Mouse (Mus musculus): ENCODE data around the gene Ptgr1. TPM values are rescaled to one million over a fixed set of nuclear protein-coding genes. Genes with fewer than 3 reads are reported as not detected.

Gene Ptgr1
- total RNA-seq, 2 experiments from 2014 or later, result 1.6 to 1.9 TPM

DNA sequence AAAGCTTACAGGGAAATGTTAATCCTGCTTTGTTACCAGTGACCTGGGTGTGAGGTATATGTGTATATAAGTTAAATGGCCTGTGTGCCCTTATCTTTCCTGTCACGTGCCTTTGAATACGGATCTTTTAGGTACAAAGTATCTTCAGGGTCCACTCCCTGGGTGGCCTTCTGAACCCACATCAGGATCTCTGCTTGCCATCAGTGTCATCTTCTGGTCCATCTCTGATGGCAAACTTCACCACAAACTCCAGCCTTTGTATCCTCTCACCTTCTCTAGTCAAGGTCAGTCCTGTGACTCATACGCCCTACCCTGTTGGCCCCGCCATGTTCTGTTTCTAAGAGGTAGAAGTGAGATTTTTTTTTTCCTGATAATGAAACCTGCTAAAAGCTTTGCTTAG is 7.8 kb upstream of the Ptgr1 start, which contains the start of gene Dnajc25:
TSS of gene Dnajc25 (plus strand) at position 301 of the 400 bp plus-strand sequence.
- intact Hi-C loops (cut with DNase I), result loop anchor here (10.0 kb wide), 1 partner anchor 140 kb away; no protein-coding TSS in a partner anchor
- DNase-seq, result no peak

DNA sequence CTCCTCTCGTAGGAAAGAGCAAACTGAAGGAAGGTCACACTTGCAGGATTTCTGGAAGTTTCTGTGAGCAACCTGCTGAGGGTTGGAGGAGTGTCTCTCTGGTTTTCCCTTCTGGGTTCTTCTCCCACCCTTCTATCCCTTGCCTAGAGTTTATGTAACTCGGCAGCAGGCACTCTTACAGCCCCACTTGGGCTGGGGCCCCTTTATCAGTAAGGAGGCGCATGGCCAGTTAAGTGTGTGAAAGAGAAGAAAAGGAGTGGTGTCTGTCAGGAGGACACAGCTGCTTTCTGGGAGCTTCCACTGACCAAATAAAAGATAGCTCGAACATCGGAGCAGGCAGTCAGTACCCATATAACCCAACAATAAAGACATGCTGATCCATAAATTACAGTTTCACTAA is 5.3 kb upstream of the Ptgr1 start:
- intact Hi-C loops (cut with DNase I), result loop anchor here (10.0 kb wide), 1 partner anchor 137 kb away; no protein-coding TSS in a partner anchor

DNA sequence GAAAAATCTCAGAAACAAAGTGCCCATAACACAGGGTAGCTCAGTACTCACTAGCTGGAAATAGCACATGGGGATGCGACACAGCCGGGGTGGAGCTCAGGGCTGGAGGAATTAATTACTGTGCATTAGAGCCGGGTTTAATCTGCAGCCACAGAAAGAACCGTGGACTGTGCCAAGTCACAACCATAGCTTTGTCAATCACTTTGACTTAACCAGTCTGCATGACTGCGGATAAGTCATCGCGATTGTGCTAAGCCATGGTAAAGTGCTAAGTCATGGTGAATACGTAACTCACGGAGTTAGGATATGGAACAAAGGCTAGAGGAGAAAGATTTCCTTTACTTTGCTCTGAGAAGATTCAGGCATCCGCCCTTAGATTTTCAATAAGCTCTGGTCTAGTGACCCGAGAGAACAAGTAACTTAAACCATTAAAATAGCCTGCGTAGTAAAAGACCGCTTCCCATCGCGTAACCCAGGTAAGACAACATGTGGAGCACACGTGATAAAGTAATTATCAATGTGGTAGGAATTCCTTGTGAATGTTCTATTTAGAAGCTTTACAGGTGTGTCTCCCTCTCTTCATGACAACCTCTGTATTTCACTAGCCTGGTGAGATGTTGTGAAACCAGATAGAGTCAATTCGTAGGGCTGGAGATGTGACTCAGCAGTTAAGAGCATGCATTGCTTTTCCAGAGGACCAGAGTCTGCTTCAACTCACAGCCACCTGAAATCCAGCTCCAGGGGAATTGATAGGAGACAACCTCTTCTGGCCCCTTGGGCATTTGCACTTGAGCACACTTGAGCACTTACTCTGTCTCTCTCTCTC is 3.9 kb upstream of the Ptgr1 start:
- intact Hi-C loops (cut with DNase I), result loop anchor here (10.0 kb wide), 1 partner anchor 136 kb away; no protein-coding TSS in a partner anchor
- DNase-seq, result no peak

More for the DNA sequence above, 5.3 kb upstream of the Ptgr1 start:
- DNase-seq, result no peak

DNA sequence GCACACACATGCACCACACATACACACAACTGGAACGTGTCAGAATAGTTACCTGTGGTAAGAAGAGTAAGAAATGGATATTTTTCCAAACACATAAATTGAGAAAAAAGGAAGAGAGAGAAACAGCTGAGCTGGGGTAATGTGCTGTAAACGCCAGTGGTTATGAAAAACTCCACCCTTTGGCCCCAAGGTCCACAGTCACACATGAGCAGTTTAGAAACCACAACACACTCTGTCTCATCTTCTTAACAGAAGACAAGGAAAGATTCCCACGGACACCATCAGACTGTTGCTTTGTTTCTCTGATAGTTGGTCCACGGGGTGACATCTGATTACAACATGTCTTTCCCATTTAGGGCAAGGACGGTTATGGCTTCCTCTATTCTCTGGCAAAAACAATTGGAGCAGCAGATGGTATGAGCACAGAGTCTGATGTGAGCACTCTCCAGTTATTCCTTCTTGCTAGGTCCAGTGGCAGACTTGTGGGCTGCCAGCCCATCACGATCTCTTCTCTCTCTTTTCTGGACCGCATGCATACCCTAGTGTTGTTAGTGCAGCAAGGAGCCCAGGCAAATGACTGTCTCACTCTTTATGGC is 2.5 kb upstream of the Ptgr1 start:
- intact Hi-C loops (cut with DNase I), result no loop called here

DNA sequence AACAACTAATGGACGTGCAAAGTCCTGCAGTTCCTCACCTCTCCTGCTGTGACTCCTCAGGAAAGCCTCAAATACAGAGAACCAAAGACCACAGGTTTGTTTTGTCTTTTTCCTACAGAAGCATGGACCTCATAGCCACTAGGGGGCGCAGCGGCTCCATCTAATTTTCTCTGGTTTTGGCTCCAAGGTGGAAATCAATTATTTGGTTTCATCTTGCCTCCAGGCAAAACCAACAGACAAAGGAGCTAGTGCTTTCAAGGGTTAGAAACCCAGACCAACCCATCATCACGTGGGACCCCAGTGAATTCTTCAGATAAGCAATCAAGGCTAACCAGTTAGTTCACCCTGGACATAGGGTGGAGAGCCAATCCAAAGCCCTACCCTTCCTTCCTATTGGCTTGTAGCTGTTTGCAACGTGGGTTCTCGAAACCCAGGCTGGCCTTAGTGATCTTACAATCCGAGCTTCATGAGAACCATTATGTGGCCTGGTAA is 1.7 kb downstream of the Ptgr1 start:
- intact Hi-C loops (cut with DNase I), result loop anchor here (2.0 kb wide), 1 partner anchor 14 kb away; no protein-coding TSS in a partner anchor
- peak; percentile 69 to 71 for DNase-seq

More for the DNA sequence above, 2.5 kb upstream of the Ptgr1 start:
- no peak for DNase-seq

DNA sequence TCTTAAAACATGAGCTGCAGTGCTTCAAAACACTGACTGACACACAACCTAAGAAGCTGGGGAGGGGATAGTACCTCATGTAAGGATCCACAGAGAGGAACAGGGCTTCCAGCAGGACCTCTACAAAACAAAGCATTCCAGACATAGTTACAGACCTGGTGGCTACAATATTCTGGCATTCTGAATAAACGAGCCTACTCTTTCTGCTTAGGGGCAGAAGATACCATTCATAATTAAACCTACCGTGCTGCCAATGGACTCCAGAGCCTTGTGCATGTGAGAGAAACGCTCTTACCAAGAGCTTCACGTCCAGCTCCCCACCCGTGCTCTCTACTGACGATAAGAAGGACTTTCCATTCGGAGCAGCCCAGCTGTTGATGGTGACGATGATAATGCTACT is 4.1 kb downstream of the Ptgr1 start:
- intact Hi-C loops (cut with DNase I), result no loop called here
- DNase-seq, result no peak

DNA sequence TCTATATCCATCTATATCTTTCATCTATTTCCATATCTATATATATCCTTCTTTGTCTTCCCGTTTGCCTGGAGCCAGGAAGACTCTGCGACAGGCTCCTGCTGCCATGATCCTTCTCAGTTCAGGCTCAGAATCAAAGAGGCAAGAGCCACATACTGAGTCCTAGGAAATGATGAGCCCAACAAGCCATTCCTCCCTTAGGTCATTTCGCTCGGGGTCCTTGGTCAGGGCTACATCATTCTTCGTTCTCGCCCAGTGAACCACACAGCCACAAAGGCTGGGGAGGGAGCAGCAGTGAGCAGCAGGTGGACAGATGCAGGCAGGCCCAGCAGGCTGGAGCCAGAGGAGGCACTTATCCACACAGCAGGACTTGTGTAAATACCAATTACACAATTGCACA is 5.5 kb downstream of the Ptgr1 start:
- intact Hi-C loops (cut with DNase I), result no loop called here

DNA sequence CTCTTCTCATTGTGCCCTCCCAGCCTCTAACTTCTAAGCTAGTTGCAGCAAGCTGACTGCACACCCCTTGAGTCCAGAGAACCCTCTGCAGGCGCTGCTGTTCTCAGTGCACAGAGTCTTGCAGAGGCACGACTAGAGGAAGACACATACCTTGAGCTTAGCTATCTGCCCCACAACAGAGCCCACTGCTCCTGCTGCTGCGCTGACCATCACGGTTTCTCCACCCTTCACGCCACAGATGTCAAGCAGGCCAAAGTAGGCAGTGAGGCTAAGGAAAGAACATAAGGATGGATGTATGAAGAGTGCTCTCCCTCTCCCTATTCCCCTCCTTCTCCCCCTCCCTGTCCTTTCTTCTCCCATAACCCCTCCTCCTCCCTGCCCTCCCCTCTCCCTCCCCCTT is 11.2 kb downstream of the Ptgr1 start:
- intact Hi-C loops (cut with DNase I), result no loop called here
- no peak for DNase-seq

More for the DNA sequence above, 5.5 kb downstream of the Ptgr1 start:
- no peak for DNase-seq

DNA sequence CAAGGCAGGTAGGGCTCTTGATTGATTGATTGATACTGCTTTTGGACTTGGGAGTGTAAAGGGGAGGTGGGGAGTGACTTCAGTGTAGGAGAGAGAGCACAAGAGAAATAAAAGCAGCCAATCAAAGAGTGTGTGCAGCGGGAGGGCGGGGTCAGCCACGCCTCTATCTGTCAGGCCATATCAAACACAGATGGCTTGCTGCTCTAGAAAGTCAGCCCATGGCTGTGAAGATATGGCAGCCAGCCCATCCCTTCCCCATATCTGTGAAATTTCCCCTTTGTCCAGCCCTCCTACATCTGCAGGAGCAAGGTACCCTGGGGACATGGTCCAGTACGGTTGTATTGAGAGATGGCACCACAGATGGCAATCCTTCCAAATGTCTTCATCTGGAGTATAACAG is 16.2 kb downstream of the Ptgr1 start:
- intact Hi-C loops (cut with DNase I), result no loop called here
- DNase-seq, result no peak

DNA sequence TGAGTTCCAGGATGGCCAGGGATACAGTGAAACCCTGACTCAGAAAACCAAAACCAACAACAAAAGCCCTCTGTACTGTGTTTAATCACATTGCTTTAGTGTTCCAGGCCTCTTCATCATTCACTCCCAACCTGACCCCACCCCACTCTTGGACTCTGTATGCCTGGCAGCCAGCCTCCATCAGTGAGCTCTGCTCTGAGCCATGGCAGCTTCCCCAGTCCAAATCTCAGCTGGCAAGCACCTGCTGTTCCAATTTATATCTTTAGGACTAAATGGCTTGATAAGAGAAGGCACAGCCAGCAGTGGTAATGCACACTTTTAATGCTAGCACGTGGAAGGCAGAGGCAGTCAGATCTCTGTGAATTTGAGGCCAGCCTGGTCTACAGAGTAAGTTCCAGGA is 21.8 kb downstream of the Ptgr1 start:
- intact Hi-C loops (cut with DNase I), result no loop called here

DNA sequence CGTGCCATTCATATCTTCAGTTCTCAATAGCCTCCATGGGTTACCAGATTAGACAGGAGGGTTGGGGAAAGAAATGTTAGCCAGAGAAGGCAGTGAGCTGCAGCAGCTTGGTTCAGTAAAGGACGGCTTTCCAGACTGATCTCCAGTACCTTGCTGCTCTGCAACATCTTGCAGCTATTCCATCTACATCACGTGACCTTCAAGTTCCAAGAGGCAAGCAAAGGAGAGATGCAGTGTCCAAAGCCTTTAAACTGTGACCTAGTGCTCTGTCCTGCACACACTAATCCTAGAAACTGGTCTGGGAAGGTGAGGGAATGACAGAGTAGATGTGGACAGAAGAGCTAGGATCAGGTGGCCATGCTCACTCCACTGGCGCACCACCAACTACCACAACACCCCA is 23.6 kb downstream of the Ptgr1 start:
- intact Hi-C loops (cut with DNase I), result loop anchor here (5.0 kb wide), 1 partner anchor 806 kb away; no protein-coding TSS in a partner anchor
- DNase-seq, result no peak

More for the DNA sequence above, 21.8 kb downstream of the Ptgr1 start:
- DNase-seq, result no peak

DNA sequence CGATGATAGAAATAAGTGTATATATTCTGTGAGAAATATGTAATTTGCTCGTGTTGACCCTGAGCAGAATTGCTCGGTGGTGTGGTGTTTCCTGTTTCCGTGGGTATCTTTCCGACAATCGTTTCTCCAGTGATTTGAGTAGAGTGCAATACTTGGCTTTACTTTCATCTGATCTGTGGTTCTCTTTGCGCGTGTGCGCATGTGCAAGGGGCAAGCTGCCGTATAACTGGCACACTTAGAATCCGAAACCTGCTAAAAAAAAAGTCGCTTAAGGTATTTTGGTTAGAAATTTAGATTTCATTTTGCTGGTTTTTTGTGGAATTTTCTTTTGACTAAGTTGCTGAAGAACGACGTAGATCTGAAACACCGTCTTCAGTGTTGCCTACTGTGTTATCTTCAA is 25.2 kb downstream of the Ptgr1 start:
- DNase-seq, result no peak
- intact Hi-C loops (cut with DNase I), result loop anchor here (5.0 kb wide), 1 partner anchor 804 kb away; no protein-coding TSS in a partner anchor

DNA sequence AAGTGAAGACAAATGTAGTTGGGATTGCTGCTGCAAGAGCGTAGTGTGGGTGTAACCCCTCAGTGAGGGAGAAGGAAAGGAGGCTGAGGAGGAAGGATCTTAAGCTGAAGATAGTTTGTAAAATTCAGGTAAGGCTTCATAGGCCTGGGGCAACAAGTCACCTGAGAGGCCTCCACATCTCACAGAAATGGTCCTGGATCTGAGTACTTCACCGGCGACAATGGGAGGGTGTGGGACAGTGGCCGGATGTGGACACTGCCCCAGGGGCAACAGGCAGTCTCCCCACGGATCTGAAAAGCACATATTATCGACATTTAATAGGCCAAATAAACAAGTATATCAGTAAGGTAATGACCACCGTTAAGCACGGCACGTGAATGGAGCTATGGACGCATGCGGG is 34.3 kb downstream of the Ptgr1 start:
- no peak for DNase-seq
- intact Hi-C loops (cut with DNase I), result no loop called here

DNA sequence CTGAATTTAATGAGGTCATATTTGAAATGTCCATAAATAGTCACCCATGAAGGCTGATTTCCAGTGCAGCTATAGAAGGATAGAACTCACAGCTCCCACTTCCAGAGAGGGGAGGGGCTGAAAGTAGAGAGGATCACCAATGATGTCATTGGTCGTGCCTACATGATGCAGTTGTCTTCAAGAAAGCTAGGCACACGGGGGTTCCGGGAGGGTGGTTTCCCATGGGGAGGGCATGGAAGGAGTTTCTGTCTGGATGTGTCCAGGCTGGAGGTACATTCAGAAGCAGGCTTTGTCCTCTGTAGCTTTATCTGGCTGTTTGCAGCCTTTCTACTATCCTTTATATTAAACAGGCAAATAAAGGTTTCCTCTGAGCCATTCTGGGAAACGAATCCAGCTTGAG is 38.5 kb downstream of the Ptgr1 start:
- intact Hi-C loops (cut with DNase I), result no loop called here
- DNase-seq, result no peak

DNA sequence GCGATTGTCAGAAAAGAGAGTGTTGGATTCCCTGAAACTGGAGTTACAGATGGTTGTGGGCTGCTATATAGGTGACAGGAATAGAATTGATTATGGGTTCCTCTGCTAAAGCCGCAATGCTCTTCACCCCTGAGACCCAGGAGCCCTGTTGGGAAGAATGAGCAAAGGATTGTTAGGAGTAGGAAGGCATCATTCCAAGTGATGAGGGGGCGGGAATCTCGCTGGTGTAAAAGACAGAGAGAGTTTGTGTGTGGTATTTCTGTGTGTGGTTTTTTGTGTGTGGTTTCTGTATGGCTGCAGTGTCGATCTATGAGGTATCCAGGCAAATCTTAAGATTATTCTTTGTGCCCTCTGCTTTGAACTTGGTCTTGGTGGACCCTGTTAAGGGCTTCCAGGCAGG is 42.2 kb downstream of the Ptgr1 start:
- intact Hi-C loops (cut with DNase I), result no loop called here
- DNase-seq, result no peak

DNA sequence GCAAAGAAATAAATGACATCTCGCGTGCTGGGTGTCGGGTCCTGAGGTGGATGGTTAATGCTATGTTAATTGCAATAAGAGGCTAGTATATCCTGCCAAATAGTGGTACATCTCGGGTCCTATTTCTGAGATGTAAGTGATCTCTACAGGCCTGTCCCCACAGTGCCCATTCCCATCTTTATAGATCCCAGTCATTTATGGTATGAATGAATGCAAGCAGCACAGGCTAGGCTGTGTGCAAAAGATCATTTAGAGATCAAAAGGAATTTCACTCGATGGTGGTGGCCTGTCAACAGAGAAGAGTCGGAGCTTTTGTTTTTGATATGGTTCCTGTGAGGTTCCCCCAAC is 42.7 kb downstream of the Ptgr1 start:
- DNase-seq, result no peak
- intact Hi-C loops (cut with DNase I), result no loop called here

DNA sequence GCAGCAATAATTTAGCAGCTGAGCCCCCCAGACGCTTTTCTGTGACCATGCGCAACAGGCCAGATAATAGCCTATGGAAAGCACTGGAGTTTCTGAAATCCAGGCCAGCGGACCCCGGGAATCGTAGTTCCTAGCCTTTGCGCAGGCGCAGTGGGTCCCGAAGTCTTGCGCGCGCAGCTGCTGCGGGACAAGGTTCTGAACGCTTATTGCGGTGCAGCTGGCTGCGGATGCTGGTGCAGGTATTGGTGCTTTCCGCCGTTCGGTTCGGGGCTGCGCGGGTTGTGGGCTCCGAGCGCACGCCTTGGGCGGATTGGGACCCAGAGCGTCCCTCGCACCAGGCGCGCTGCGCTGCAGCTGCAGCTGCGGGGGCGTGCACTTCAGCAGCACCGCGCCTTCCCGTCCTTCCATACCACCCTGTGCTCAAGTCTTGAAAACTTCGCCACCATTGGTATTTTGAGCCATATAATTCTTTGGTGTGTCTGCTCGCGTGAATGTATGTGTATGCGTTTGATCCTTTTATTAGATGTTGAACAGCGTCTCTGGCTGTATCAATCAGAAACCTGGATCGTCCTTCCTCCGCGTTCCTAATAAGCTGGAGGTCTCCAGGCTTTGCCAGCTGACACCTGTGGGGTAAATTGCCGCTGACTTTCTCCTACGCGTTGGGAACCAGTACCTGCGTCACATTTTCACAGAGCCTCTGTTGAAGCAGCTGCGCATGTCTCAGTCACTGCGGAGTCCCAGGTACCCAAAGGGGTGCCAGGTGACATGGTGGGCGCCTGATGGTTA is 43.3 kb downstream of the Ptgr1 start, which contains the start of gene Zkscan16:
TSS of gene Zkscan16 (plus strand) at position 209 of the 786 bp plus-strand sequence.
- intact Hi-C loops (cut with DNase I), result no loop called here
- peak; percentile 60 to 73 for DNase-seq

DNA sequence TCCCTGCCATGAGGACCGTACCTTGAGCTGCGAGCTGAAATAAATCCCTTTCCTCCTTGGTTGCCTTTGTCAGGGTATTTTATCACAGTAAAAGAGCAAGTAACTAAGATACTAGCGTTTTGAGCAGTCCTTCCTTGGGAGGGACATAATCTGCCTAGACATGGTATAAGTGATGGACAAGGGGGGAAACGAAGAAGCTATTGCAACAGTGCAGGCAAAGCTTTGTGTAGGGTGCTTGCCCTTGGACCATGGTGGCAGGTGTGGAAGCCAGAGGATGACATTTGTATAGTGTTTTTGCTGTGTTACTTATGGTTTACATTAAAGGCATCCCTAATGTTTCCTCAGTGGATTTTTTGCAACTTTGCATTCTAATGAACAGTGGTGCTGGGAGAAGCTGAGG is 44.0 kb downstream of the Ptgr1 start:
- intact Hi-C loops (cut with DNase I), result no loop called here
- no peak for DNase-seq

DNA sequence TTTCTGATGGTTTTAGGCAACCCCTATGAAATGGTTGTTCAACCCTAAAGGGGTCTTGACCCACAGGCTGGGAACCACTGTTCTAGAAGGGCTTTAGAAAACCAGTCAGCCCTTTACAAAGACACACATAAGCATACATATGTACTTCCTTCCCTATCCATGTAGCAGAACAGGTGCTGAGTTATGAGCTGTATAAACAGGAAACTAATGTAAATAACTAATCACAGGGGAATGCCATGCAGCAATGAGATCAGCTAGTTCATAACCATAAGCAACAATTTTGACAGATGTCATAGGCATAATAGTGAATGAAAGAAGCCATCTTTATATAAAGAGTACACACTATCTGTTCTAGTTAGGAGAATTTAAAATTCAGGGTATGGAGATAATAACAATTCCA is 45.3 kb downstream of the Ptgr1 start:
- no peak for DNase-seq
- intact Hi-C loops (cut with DNase I), result no loop called here

DNA sequence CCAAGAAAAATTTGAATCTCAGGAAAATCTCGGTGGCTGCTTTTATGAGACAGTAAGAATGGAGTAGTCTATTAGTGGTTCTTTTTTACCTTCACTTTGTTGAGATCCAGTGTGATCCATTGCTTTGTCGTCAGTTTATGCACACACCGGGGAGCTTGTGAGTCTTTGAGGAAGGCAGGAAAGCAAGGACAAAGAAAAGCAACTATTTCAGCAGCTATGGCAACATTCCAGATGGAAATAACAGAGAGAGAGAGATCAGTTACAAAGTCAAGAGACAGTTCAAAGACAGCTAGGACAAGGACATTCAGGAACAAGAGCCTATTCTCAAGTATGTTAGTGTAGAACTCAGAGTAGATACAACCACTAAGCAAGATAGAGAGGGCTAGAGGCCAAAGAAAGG is 51.1 kb downstream of the Ptgr1 start:
- intact Hi-C loops (cut with DNase I), result no loop called here
- DNase-seq, result no peak
